Mouse (Mus musculus) stomach, postnatal 0 days (tissue): ENCODE measurements around the gene Tox2. TPM values are rescaled to one million over a fixed set of nuclear protein-coding genes. Genes with fewer than 3 reads are reported as not detected.

Source experiments
- ATAC-seq: fragments of 200-750 bp; cut with Nextera tagmentation; 2 replicates; pipeline ENCODE4 v1.8.0; 2017; ENCODE audit not compliant: low FRiP score, low TSS enrichment
- DNase-seq: peaks from one replicate; pipeline ENCODE4 v3.0.0-alpha.2; 2016; ENCODE audit warnings: low spot score
- H3K27ac ChIP-seq: fragments of 300-500 bp; sonication (generic); replicated peaks from 2 replicates; pipeline ENCODE4 v1.5.1; 2014; ENCODE audit warnings: mild to moderate bottlenecking, control low read depth
- H3K27me3 ChIP-seq: fragments of 300-500 bp; sonication (generic); 2 replicates; pipeline ENCODE4 v1.6.1; 2014; ENCODE audit warnings: low read length; ENCODE audit not compliant: control insufficient read depth, insufficient read depth
- H3K36me3 ChIP-seq: fragments of 300-500 bp; sonication (generic); 2 replicates; pipeline ENCODE4 v1.6.1; 2014; ENCODE audit warnings: low read length, mixed read lengths; ENCODE audit not compliant: control insufficient read depth, insufficient read depth
- H3K4me1 ChIP-seq: fragments of 300-500 bp; sonication (generic); replicated peaks from 2 replicates; pipeline ENCODE4 v1.6.1; 2014; ENCODE audit warnings: antibody characterized with exemption; ENCODE audit not compliant: control insufficient read depth, insufficient read depth
- H3K4me2 ChIP-seq: fragments of 300-500 bp; sonication (generic); replicated peaks from 2 replicates; pipeline ENCODE4 v1.6.1; 2014; ENCODE audit warnings: low read depth, mild to moderate bottlenecking, control low read depth, moderate library complexity
- H3K4me3 ChIP-seq: fragments of 300-500 bp; sonication (generic); 2 replicates; pipeline ENCODE4 v1.5.1; 2014; ENCODE audit warnings: low read depth, low read length, control low read depth
- H3K9ac ChIP-seq: fragments of 300-500 bp; sonication (generic); 2 replicates; pipeline ENCODE4 v1.6.1; 2014; ENCODE audit warnings: mild to moderate bottlenecking, low read length, control low read depth, mixed read lengths
- H3K9me3 ChIP-seq: fragments of 300-500 bp; sonication (generic); 2 replicates; pipeline ENCODE4 v1.6.1; 2016; ENCODE audit warnings: low read length; ENCODE audit not compliant: control insufficient read depth
- CTCF ChIP-seq: IDR thresholded peaks from 2 replicates; pipeline ENCODE4 v1.5.1; 2016; ENCODE audit warnings: antibody characterized with exemption, low read depth, mild to moderate bottlenecking, moderate library complexity
- EP300 ChIP-seq: optimal IDR thresholded peaks from 2 replicates; pipeline ENCODE3; 2016; ENCODE audit warnings: antibody characterized with exemption
- WGBS: fragments of 180-500 bp; shearing (Covaris S2); extraction: QIAGEN DNeasy Blood & Tissue Kit; methylation state at CpG from one replicate; pipeline ENCODE4 v1.1.7; 2014; 5-methylcytosine and 5-hydroxymethylcytosine counted together
- polyA plus RNA-seq: library from polyadenylated mRNA; unstranded; fragments of >200 nt; fragmentation: Nextera tagmentation; extraction: Ambion mirVana; gene quantifications from 2 replicates; pipeline ENCODE4 v1.2.1, GENCODE M21; 2015

The Tox2 gene
- polyA plus RNA-seq, 1 experiment from 2014 or later: 0.98 TPM

GRCm38 (mm10) chr2:163171891-163172290 is 31.0 kb upstream of the Tox2 start:
- TF ChIP-seq CTCF: no peak
- TF ChIP-seq EP300: no peak
- no peaks in the 10 kb centered on the region for H3K4me1 ChIP-seq
- no peak overlapping the region for H3K27ac ChIP-seq
- no peak overlapping the region for H3K4me2 ChIP-seq
- no peak overlapping the region for H3K9ac ChIP-seq
- H3K9me3 ChIP-seq: no peaks in the 10 kb centered on the region
- H3K27me3 ChIP-seq: no peaks in the 10 kb centered on the region
- no peak overlapping the region for H3K4me3 ChIP-seq
- 89% methylated on average over 11 of the region's 11 CpGs for WGBS
- ATAC-seq (no peak), DNase-seq (no peak)
- no peaks in the 10 kb centered on the region for H3K36me3 ChIP-seq

- no peak overlapping the region for H3K9ac ChIP-seq
- H3K4me3 ChIP-seq: no peak overlapping the region
- no peak for ATAC-seq
- TF ChIP-seq CTCF (no peak), EP300 (no peak)
- no peak for DNase-seq
- no peak overlapping the region for H3K4me2 ChIP-seq
- no peak overlapping the region for H3K27ac ChIP-seq
- H3K9me3 ChIP-seq: no peaks in the 10 kb centered on the region
- no peaks in the 10 kb centered on the region for H3K27me3 ChIP-seq
- WGBS: 49% methylated on average over 7 of the region's 7 CpGs
- no peaks in the 10 kb centered on the region for H3K36me3 ChIP-seq
- no peaks in the 10 kb centered on the region for H3K4me1 ChIP-seq
Measured at GRCm38 (mm10) chr2:163174066-163174465, 28.9 kb upstream of the Tox2 start.

GRCm38 (mm10) chr2:163175831-163176230 is 27.1 kb upstream of the Tox2 start:
- no peak for TF ChIP-seq CTCF
- TF ChIP-seq EP300: no peak
- H3K27ac ChIP-seq: no peak overlapping the region
- H3K4me3 ChIP-seq: no peak overlapping the region
- H3K4me2 ChIP-seq: no peak overlapping the region
- H3K9ac ChIP-seq: no peak overlapping the region
- H3K9me3 ChIP-seq: no peaks in the 10 kb centered on the region
- no peak for ATAC-seq
- H3K27me3 ChIP-seq: no peaks in the 10 kb centered on the region
- no peaks in the 10 kb centered on the region for H3K36me3 ChIP-seq
- no peak for DNase-seq
- 85% methylated on average over 7 of the region's 8 CpGs for WGBS
- no peaks in the 10 kb centered on the region for H3K4me1 ChIP-seq

GRCm38 (mm10) chr2:163176502-163176901 is 26.4 kb upstream of the Tox2 start:
- ATAC-seq (no peak), DNase-seq (no peak)
- no peaks in the 10 kb centered on the region for H3K4me1 ChIP-seq
- H3K4me2 ChIP-seq: no peak overlapping the region
- no peaks in the 10 kb centered on the region for H3K27me3 ChIP-seq
- 50% methylated on average over 7 of the region's 7 CpGs for WGBS
- no peak overlapping the region for H3K4me3 ChIP-seq
- TF ChIP-seq EP300: no peak
- no peak for TF ChIP-seq CTCF
- no peaks in the 10 kb centered on the region for H3K9me3 ChIP-seq
- no peak overlapping the region for H3K27ac ChIP-seq
- no peaks in the 10 kb centered on the region for H3K36me3 ChIP-seq
- H3K9ac ChIP-seq: no peak overlapping the region

GRCm38 (mm10) chr2:163187552-163187951 is 15.4 kb upstream of the Tox2 start:
- Histone ChIP-seq H3K4me1 (no peaks in the 10 kb centered on the region), H3K27ac (no peak overlapping the region), H3K27me3 (no peaks in the 10 kb centered on the region), H3K4me3 (no peak overlapping the region), H3K36me3 (no peaks in the 10 kb centered on the region), H3K4me2 (no peak overlapping the region), H3K9ac (no peak overlapping the region), H3K9me3 (no peaks in the 10 kb centered on the region)
- TF ChIP-seq EP300 (no peak), CTCF (no peak)
- DNase-seq (no peak), ATAC-seq (no peak)
- 70% methylated on average over 11 of the region's 11 CpGs for WGBS

- H3K4me3 ChIP-seq: no peak overlapping the region
- no peak for ATAC-seq
- no peak for DNase-seq
- H3K27ac ChIP-seq: no peak overlapping the region
- TF ChIP-seq CTCF: no peak
- no peak for TF ChIP-seq EP300
- no peaks in the 10 kb centered on the region for H3K27me3 ChIP-seq
- H3K4me1 ChIP-seq: no peaks in the 10 kb centered on the region
- H3K9me3 ChIP-seq: no peaks in the 10 kb centered on the region
- no peak overlapping the region for H3K4me2 ChIP-seq
- no peaks in the 10 kb centered on the region for H3K36me3 ChIP-seq
- H3K9ac ChIP-seq: no peak overlapping the region
- WGBS: 24% methylated on average over 5 of the region's 5 CpGs
Measured at GRCm38 (mm10) chr2:163189596-163189995, 13.3 kb upstream of the Tox2 start.
